Mouse (Mus musculus): ENCODE measurements around the gene Parp6. TPM values are rescaled to one million over a fixed set of nuclear protein-coding genes. Genes with fewer than 3 reads are reported as not detected.

The Parp6 gene
- polyA plus RNA-seq, 1 experiment: 5.5 TPM

DNA sequence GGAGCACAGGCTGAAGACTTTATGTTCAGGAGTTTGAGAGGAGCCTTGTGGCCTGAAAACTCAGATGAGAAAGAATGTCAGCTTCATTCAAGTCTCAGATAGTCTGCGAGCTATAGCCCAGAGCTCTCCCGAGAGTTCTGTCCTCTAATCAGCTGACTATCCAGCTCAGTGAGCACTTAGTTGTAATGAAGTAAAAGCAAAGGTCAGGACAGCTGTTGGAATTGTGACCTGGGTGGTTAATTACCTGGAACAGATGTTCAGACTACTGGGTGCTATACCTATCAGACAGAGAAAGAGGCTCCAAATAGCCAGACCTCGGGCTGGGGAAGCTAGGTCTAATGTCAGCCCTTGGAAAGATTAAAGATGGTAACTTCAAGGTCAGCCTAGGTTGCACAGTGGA lies 46.9 kb downstream of the Parp6 start:
- H3K27me3 ChIP-seq (replicated peaks): no peaks in the 10 kb centered on the region
- no peak for TF ChIP-seq FLI1 (IDR thresholded peaks at IDR 0.05; ENCODE audit: low read length)
- TF ChIP-seq GATA1 (IDR thresholded peaks at IDR 0.05; ENCODE audit: borderline replicate concordance, low read length): no peak
- H3K9me3 ChIP-seq: no peaks in the 10 kb centered on the region
- H3K4me3 ChIP-seq (replicated peaks): no peak overlapping the region
- peaks cover 99% of the 10 kb centered on the region for H3K4me1 ChIP-seq
- peaks cover 92% of the 10 kb centered on the region for H3K36me3 ChIP-seq (replicated peaks; ENCODE audit: low read length)

DNA sequence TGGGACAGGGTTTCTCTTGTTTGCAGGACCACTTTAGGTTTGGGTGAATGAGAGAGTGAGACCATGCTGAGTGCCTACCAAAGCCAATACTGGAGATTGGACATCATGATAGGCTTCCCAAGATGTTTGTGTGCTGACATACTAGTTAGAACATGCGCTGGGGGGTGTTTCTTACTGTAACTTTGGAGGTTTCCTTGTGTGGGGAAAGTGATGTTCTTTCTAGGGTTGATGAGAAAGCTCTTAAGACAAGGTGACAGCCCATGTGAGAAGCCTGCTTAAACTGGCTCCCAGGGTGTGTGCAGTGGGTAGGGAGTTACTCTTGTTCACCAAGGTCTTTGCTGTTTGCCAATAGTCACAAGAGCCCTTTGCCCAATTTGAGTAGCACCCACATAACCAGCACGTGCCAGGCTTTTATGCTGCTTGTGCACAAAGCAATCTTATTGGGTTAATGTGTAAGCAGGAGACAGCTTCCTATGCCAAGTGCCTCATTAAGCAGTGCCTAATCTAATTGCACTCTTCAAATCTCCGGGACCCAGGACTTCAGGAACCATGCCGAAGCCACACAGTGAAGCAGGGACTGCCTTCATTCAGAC lies 47.7 kb downstream of the Parp6 start:
- Histone ChIP-seq H3K4me3 (replicated peaks) (no peak overlapping the region), H3K9me3 (no peaks in the 10 kb centered on the region), H3K36me3 (replicated peaks; ENCODE audit: low read length) (peaks cover 95% of the 10 kb centered on the region), H3K27me3 (replicated peaks) (no peaks in the 10 kb centered on the region), H3K4me1 (peaks cover 97% of the 10 kb centered on the region)
- TF ChIP-seq FLI1 (IDR thresholded peaks at IDR 0.05; ENCODE audit: low read length) (no peak), GATA1 (IDR thresholded peaks at IDR 0.05; ENCODE audit: borderline replicate concordance, low read length) (no peak)

DNA sequence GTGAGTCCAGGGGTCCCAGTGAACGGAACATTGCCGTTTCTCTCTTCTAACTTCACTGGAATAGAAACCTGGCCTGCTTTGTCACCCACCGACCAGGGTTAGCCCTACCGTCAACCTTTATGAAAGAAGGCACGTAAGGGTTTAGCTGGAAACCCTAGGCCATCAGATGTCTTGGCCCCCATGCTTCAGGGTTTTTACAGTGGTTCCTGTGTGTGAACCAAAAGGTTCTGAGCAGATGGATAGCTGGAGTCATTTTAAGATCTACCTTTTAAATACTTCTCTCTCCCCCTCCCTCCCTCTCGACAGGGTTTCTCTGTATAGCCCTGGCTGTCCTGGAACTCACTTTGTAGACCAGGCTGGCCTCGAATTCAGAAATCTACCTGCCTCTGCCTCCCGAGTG lies 48.9 kb downstream of the Parp6 start:
- TF ChIP-seq FLI1 (IDR thresholded peaks at IDR 0.05; ENCODE audit: low read length) (no peak), GATA1 (IDR thresholded peaks at IDR 0.05; ENCODE audit: borderline replicate concordance, low read length) (no peak)
- H3K4me3 ChIP-seq (replicated peaks): no peak overlapping the region
- no peaks in the 10 kb centered on the region for H3K27me3 ChIP-seq (replicated peaks)
- H3K4me1 ChIP-seq: peaks cover 97% of the 10 kb centered on the region
- H3K36me3 ChIP-seq (replicated peaks; ENCODE audit: low read length): peaks cover 98% of the 10 kb centered on the region
- no peaks in the 10 kb centered on the region for H3K9me3 ChIP-seq

DNA sequence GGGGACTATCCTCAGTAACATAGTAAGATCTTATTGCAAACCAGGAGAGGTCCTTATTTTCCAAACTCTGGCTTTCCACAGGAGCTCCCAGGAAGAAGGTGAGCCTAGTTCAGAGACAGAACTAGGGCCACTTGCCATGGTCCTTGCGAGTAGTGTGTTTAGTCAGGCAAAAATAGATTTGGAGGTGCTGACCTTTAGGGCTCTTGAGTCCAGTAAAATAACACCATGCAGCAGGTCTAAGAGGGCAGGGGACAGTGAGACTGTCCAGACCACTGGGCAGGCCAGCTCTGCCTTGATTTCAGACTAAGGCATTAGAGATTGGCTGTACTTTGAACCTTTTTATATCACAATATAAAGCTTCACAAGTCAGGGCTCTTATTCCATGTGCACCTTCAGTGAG lies 49.7 kb downstream of the Parp6 start:
- Histone ChIP-seq H3K4me3 (replicated peaks) (no peak overlapping the region), H3K4me1 (peaks cover 97% of the 10 kb centered on the region), H3K9me3 (no peaks in the 10 kb centered on the region), H3K36me3 (replicated peaks; ENCODE audit: low read length) (peaks cover 98% of the 10 kb centered on the region), H3K27me3 (replicated peaks) (no peaks in the 10 kb centered on the region)
- TF ChIP-seq GATA1 (IDR thresholded peaks at IDR 0.05; ENCODE audit: borderline replicate concordance, low read length) (no peak), FLI1 (IDR thresholded peaks at IDR 0.05; ENCODE audit: low read length) (no peak)

DNA sequence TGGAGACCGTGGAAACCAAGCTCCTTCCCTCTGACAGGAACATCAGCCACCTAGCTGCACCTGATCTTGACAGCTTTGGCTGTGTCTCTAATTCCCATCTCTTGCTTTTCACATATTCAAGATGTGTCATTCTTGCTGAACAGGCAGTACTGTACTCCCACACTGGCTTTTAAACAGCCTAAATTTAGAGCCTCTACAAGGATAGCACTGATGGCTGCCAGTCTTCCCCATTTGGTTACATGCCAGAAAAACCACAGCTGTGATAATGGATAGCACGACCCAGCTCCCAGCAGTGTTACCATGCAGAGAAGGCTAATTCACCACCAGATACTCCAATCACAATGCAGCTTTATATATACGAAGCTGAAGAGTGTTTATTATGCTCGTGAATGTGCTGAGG lies 50.2 kb downstream of the Parp6 start:
- Histone ChIP-seq H3K9me3 (no peaks in the 10 kb centered on the region), H3K27me3 (replicated peaks) (no peaks in the 10 kb centered on the region), H3K4me1 (peaks cover 97% of the 10 kb centered on the region), H3K4me3 (replicated peaks) (no peak overlapping the region), H3K36me3 (replicated peaks; ENCODE audit: low read length) (peaks cover 98% of the 10 kb centered on the region)
- TF ChIP-seq GATA1 (IDR thresholded peaks at IDR 0.05; ENCODE audit: borderline replicate concordance, low read length): no peak
- TF ChIP-seq FLI1 (IDR thresholded peaks at IDR 0.05; ENCODE audit: low read length): no peak

DNA sequence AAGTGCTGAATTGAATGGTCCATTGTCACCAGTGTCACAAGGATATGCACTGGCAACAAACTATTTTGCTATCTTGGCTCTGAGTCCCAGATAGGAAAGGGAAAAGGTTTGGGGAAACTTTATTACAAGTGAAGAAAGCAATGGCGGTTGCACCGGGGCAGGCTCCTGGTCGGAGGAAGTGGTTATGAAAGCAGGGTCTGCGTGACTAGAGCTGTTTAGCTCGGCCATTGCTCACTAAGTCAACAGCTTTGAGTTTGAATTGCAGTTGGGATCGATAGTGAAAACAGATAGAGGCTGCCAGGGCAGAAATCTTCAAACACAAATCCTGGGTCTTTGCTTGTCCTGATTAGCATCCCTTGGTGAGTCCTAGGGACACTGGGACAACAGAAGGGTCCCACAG lies 50.8 kb downstream of the Parp6 start:
- H3K36me3 ChIP-seq (replicated peaks; ENCODE audit: low read length): peaks cover 98% of the 10 kb centered on the region
- no peaks in the 10 kb centered on the region for H3K27me3 ChIP-seq (replicated peaks)
- no peaks in the 10 kb centered on the region for H3K9me3 ChIP-seq
- H3K4me1 ChIP-seq: peaks cover 97% of the 10 kb centered on the region
- TF ChIP-seq FLI1 (IDR thresholded peaks at IDR 0.05; ENCODE audit: low read length) (no peak), GATA1 (IDR thresholded peaks at IDR 0.05; ENCODE audit: borderline replicate concordance, low read length) (no peak)
- no peak overlapping the region for H3K4me3 ChIP-seq (replicated peaks)

DNA sequence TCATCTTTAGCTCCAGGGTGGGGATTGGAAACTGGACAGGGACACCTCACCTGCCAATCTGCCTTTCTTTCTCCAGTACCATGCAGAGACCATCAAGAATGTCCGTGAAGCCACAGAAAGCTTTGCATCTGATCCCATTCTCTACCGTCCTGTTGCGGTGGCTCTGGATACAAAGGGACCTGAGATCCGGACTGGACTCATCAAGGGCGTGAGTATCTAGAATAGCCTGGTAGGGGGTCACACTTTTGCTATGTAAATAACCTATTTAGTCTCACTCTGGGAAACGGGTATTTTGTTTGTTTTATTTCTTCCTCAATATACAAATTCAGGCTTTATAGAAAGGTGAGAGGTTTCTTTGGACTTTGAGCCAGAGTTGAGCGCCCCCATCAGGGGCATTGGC lies 51.4 kb downstream of the Parp6 start:
- H3K4me1 ChIP-seq: peaks cover 97% of the 10 kb centered on the region
- TF ChIP-seq GATA1 (IDR thresholded peaks at IDR 0.05; ENCODE audit: borderline replicate concordance, low read length) (no peak), FLI1 (IDR thresholded peaks at IDR 0.05; ENCODE audit: low read length) (no peak)
- H3K9me3 ChIP-seq: no peaks in the 10 kb centered on the region
- peaks cover 98% of the 10 kb centered on the region for H3K36me3 ChIP-seq (replicated peaks; ENCODE audit: low read length)
- H3K27me3 ChIP-seq (replicated peaks): no peaks in the 10 kb centered on the region
- no peak overlapping the region for H3K4me3 ChIP-seq (replicated peaks)

DNA sequence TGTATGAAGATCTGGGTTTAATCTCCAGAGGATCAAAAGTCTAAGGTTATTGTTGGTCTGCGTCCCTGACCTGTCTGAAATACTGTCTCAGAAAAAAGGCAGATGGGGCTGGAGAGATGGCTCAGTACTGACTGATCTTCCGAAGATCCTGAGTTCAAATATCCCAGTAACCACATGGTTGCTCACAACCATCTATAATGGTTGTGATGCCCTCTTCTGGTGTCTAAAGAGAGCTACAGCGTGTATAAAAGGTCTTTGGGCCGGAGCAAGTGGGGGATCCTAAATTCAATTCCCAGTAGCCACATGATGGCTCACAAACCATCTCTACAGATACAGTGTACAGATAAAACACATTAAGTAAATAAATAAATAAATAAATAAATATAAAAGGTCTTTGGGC lies 52.1 kb downstream of the Parp6 start:
- peaks cover 97% of the 10 kb centered on the region for H3K4me1 ChIP-seq
- no peaks in the 10 kb centered on the region for H3K27me3 ChIP-seq (replicated peaks)
- H3K36me3 ChIP-seq (replicated peaks; ENCODE audit: low read length): peaks cover 98% of the 10 kb centered on the region
- TF ChIP-seq FLI1 (IDR thresholded peaks at IDR 0.05; ENCODE audit: low read length): no peak
- no peak for TF ChIP-seq GATA1 (IDR thresholded peaks at IDR 0.05; ENCODE audit: borderline replicate concordance, low read length)
- H3K4me3 ChIP-seq (replicated peaks): no peak overlapping the region
- H3K9me3 ChIP-seq: no peaks in the 10 kb centered on the region

DNA sequence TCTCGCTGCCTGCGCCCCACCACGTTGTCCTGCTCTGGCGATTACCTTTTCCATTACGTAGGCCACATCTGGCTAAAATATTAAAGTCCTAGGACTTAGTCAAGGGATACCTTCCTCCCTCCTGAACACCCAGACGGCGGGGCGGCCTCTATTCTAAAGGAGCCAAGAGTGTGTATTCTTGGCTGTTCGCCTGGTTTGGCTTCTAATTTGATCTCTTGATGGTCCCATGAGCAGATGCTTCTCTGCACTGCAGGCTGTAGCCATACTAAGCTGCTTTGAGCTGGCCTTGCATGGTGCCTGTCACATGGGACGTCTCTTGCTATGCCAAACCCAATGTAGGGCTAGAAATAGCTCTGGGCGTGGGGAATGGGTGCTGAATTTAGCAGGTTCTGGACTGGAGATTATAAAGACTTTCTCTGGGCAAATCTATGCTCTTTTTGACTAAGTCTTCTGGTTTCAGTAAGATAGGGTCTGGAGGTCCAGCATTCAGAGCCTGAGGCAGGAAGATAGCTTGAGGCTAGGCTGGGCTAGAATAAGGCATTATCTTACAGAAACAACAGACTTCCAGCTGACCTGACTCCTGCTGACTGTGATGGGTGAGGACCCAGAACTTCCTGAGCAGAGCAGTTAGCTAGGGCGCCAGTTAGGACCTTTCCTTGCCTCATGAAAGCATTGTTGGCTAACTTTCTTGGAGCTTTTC lies 55.3 kb downstream of the Parp6 start:
- TF ChIP-seq FLI1 (IDR thresholded peaks at IDR 0.05; ENCODE audit: low read length) (no peak), GATA1 (IDR thresholded peaks at IDR 0.05; ENCODE audit: borderline replicate concordance, low read length) (peak; percentile 62; the same call in 1 of the 3 replicates)
- Histone ChIP-seq H3K27me3 (replicated peaks) (no peaks in the 10 kb centered on the region), H3K36me3 (replicated peaks; ENCODE audit: low read length) (peaks cover 97% of the 10 kb centered on the region), H3K4me3 (replicated peaks) (peak overlapping the region; percentile 38), H3K4me1 (peaks cover 88% of the 10 kb centered on the region), H3K9me3 (no peaks in the 10 kb centered on the region)

DNA sequence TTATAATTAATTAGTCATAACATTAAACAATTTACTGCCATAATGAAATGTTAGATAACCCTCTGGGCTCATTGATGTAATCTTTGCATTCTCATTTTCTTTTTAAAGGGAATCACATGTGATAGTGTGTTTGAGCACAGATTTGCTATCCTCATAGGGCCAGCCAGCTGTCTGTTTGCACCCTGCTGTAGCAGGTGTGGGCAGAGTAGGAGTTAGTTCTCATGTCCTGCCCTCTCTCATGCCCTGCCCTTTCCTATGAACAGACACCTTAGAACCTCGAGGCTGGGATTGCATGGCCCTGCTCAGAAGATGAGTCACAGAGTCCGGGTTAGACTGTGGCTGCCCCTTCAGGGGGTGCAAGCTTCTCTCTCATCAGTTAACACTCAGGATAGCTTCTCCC lies 56.3 kb downstream of the Parp6 start:
- peaks cover 97% of the 10 kb centered on the region for H3K36me3 ChIP-seq (replicated peaks; ENCODE audit: low read length)
- TF ChIP-seq FLI1 (IDR thresholded peaks at IDR 0.05; ENCODE audit: low read length): no peak
- no peak for TF ChIP-seq GATA1 (IDR thresholded peaks at IDR 0.05; ENCODE audit: borderline replicate concordance, low read length)
- H3K4me1 ChIP-seq: peaks cover 87% of the 10 kb centered on the region
- no peak overlapping the region for H3K4me3 ChIP-seq (replicated peaks)
- no peaks in the 10 kb centered on the region for H3K9me3 ChIP-seq
- no peaks in the 10 kb centered on the region for H3K27me3 ChIP-seq (replicated peaks)

Data from megakaryocyte, embryonic 14.5 days (primary cell).